Mouse (Mus musculus) cortical plate, adult 2 months (tissue): ENCODE results near the gene Abhd6.
"Not testable (repeated sequence)": the region's sequence is repeated elsewhere in the genome, so short reads cannot be mapped to it uniquely, and the experiment has no call there.

Experiments used
- CTCF ChIP-seq: fragments of 200-500 bp; IDR thresholded peaks from 2 replicates; pipeline ENCODE4 v1.5.1; 2011; ENCODE audit warnings: mild to moderate bottlenecking, control low read depth, low read length; ENCODE audit not compliant: insufficient read depth; ENCODE audit errors: extremely low read depth
- POLR2A ChIP-seq: fragments of 200-500 bp; IDR thresholded peaks from 2 replicates; pipeline ENCODE4 v1.6.1; 2011; ENCODE audit warnings: mild to moderate bottlenecking, low read length, control low read depth; ENCODE audit not compliant: insufficient read depth; ENCODE audit errors: extremely low read depth

- not testable (repeated sequence) for TF ChIP-seq CTCF, POLR2A
Measured at GRCm38 (mm10) chr14:8006061-8006460, 3.4 kb downstream of the Abhd6 start.
